Mouse (Mus musculus) heart, embryonic 12.5 days (tissue): Measurements from ENCODE around the gene Palmd. TPM values are rescaled to one million over a fixed set of nuclear protein-coding genes. Genes with fewer than 3 reads are reported as not detected.

Experiments
- ATAC-seq: fragments of 200-750 bp; cut with Nextera tagmentation; 2 replicates; pipeline ENCODE4 v1.8.0; 2017; ENCODE audit warnings: moderate TSS enrichment, moderate library complexity; ENCODE audit not compliant: insufficient number of reproducible peaks, low FRiP score
- H3K27ac ChIP-seq: fragments of 300-500 bp; sonication (generic); 2 replicates; pipeline ENCODE4 v1.5.1; 2016; ENCODE audit warnings: mild to moderate bottlenecking, moderate library complexity; ENCODE audit not compliant: poor library complexity, severe bottlenecking
- H3K27me3 ChIP-seq: fragments of 300-500 bp; sonication (generic); replicated peaks from 2 replicates; pipeline ENCODE4 v1.6.1; 2016; ENCODE audit warnings: mild to moderate bottlenecking, moderate library complexity
- H3K36me3 ChIP-seq: fragments of 300-500 bp; sonication (generic); 2 replicates; pipeline ENCODE4 v1.6.1; 2016; ENCODE audit warnings: mild to moderate bottlenecking, moderate library complexity
- H3K4me1 ChIP-seq: fragments of 300-500 bp; sonication (generic); replicated peaks from 2 replicates; pipeline ENCODE4 v1.6.1; 2016; ENCODE audit warnings: mild to moderate bottlenecking
- H3K4me2 ChIP-seq: fragments of 300-500 bp; sonication (generic); 2 replicates; pipeline ENCODE4 v1.6.1; 2016; ENCODE audit warnings: mild to moderate bottlenecking, moderate library complexity
- H3K4me3 ChIP-seq: fragments of 300-500 bp; sonication (generic); 2 replicates; pipeline ENCODE4 v1.5.1; 2016; ENCODE audit warnings: mild to moderate bottlenecking
- H3K9ac ChIP-seq: fragments of 300-500 bp; sonication (generic); 2 replicates; pipeline ENCODE4 v1.6.1; 2016; ENCODE audit warnings: mild to moderate bottlenecking, moderate library complexity
- H3K9me3 ChIP-seq: fragments of 300-500 bp; sonication (generic); replicated peaks from 2 replicates; pipeline ENCODE4 v1.6.1; 2016; ENCODE audit warnings: mild to moderate bottlenecking, moderate library complexity
- WGBS: fragments of 180-500 bp; shearing (Covaris S2); methylation state at CpG from one replicate; pipeline ENCODE4 v1.1.7; 2016; 5-methylcytosine and 5-hydroxymethylcytosine counted together
- polyA plus RNA-seq: library from polyadenylated mRNA; unstranded; fragments of >200 nt; fragmentation: Nextera tagmentation; extraction: Ambion mirVana; gene quantifications from 2 replicates; pipeline ENCODE4 v1.2.1, GENCODE M21; 2016

The Palmd gene
- polyA plus RNA-seq, 1 experiment from 2014 or later, result 13.9 TPM

DNA sequence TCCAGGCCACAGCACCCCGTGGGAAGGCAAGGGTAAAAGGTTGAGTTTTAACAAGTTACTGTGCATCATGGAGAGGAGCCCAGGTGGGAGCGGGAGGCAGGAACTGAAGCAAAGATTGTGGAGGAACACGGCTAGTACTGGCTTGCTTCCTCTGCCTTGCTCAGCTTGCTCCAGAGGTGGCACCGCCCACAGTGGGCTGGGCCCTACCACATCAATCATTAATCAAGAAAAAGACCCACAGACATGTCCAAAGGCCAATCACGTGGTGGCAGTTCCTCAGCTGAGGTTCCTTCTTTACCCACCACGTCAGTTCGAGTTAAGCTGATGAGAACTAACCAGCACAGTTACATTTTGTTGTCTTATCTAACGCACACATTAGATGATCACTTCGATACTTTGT, 75.9 kb downstream of the Palmd start:
- no peak overlapping the region for H3K27ac ChIP-seq
- H3K9ac ChIP-seq, result no peak overlapping the region
- no peak overlapping the region for H3K4me2 ChIP-seq
- no peak overlapping the region for H3K4me3 ChIP-seq
- peaks cover 35% of the 10 kb centered on the region for H3K36me3 ChIP-seq
- H3K4me1 ChIP-seq, result no peaks in the 10 kb centered on the region
- WGBS, result 80% methylated on average over 9 of the region's 9 CpGs
- H3K9me3 ChIP-seq, result no peaks in the 10 kb centered on the region
- no peak for ATAC-seq
- H3K27me3 ChIP-seq, result no peaks in the 10 kb centered on the region

DNA sequence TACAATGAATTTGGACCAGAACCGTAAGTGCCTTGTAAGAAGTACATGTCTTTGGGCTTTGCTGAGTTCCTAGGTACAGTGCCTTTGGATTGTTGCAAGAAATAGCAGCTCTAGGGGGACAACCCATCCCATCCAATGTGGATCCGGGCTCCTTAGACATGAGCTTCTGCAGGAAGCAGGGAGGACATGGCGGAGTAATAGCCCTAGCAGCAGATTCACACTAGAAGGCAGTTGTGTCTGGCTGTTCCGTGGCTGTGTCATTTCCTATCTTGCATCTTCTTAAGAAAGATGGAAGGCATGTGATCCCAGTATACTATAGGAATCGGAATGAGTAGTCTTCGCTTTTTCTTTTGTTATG, 76.6 kb downstream of the Palmd start:
- H3K4me3 ChIP-seq, result no peak overlapping the region
- no peaks in the 10 kb centered on the region for H3K9me3 ChIP-seq
- no peaks in the 10 kb centered on the region for H3K4me1 ChIP-seq
- WGBS, result 92% methylated on average over 6 of the region's 6 CpGs
- no peak overlapping the region for H3K27ac ChIP-seq
- H3K9ac ChIP-seq, result no peak overlapping the region
- ATAC-seq, result no peak
- no peak overlapping the region for H3K4me2 ChIP-seq
- H3K36me3 ChIP-seq, result peaks cover 31% of the 10 kb centered on the region
- no peaks in the 10 kb centered on the region for H3K27me3 ChIP-seq

DNA sequence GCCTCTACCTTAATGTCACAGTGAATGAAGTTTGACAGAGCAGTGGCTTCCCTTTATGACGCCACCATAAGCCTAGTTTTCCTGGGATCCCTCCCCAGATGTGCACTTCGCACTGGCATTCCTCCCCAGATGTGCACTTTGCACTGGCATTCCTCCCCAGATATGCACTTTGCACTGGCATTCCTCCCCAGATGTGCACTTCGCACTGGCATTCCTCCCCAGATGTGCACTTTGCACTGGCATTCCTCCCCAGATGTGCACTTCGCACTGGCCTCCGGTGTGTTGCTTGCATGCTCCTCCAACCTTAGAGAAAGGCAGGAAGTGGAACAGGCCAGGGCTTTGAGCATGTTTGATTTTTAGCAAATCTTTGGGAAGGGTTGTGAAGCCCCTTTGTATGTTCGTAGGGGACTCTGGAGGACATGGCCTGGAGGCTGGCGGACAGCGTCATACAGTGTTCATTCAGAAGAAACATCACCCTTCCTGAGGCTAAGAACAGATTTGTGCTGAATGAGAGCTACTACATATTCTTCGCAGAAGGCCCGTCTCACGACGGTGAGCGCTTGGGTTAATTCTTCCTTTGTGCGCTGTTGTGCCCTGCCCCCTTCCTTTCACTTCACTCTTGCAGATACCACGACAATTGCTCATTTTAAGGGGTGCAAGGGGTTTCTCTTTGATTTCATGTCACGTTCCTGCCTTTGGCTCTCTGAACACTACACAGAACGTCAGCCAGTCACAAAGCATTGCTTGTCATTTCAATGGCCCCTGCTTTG, 77.2 kb downstream of the Palmd start:
- Histone ChIP-seq H3K9ac (no peak overlapping the region), H3K4me2 (no peak overlapping the region), H3K4me1 (no peaks in the 10 kb centered on the region), H3K4me3 (no peak overlapping the region), H3K27me3 (no peaks in the 10 kb centered on the region), H3K36me3 (peaks cover 25% of the 10 kb centered on the region), H3K9me3 (no peaks in the 10 kb centered on the region), H3K27ac (no peak overlapping the region)
- ATAC-seq, result no peak
- WGBS, result 88% methylated on average over 17 of the region's 17 CpGs

DNA sequence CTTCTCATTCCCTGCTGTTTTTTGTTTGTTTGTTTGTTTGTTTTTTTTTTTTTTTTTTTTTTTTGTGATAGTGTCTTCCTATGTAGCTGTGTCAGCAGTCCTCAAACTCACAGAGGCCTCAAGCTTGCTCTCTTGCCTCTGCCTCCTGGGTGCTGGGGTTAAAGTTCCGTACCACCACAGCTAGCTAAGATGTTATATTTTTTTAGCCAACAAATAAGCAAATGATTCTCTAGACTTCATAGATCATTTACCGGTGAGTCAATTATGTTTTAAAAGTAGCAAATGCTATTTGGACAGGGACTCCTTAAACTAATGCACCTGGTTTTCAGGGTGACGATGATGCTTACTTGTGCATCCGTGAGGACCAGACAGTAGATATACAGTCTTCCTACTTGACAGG, 78.2 kb downstream of the Palmd start:
- no peaks in the 10 kb centered on the region for H3K27me3 ChIP-seq
- no peak overlapping the region for H3K4me2 ChIP-seq
- WGBS, result 94% methylated on average over 4 of the region's 4 CpGs
- H3K9me3 ChIP-seq, result no peaks in the 10 kb centered on the region
- no peak for ATAC-seq
- H3K36me3 ChIP-seq, result peaks cover 33% of the 10 kb centered on the region
- H3K9ac ChIP-seq, result no peak overlapping the region
- no peak overlapping the region for H3K4me3 ChIP-seq
- H3K4me1 ChIP-seq, result no peaks in the 10 kb centered on the region
- H3K27ac ChIP-seq, result no peak overlapping the region

DNA sequence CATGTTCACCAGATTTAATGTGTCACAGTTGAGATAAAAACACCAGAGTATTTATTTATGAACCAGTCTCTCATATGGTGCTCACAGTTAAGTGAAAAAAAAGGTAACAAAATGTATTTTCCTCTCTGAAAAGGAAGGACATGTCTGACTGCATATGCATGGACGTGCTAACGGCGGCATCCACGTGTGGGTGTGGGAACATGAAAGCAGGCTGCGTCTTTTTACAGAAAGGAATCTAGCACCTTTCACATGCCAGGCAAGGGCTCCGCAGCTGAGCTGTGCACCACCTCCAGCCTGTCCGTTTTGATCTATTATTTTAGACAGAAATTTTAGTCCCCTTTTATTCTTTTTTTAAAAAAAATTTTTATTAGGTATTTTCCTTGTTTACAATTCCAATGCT, 79.4 kb downstream of the Palmd start:
- Histone ChIP-seq H3K36me3 (peaks cover 42% of the 10 kb centered on the region), H3K4me3 (no peak overlapping the region), H3K4me2 (no peak overlapping the region), H3K27ac (no peak overlapping the region), H3K4me1 (no peaks in the 10 kb centered on the region), H3K27me3 (no peaks in the 10 kb centered on the region), H3K9me3 (no peaks in the 10 kb centered on the region), H3K9ac (no peak overlapping the region)
- WGBS, result 78% methylated on average over 7 of the region's 7 CpGs
- ATAC-seq, result no peak

DNA sequence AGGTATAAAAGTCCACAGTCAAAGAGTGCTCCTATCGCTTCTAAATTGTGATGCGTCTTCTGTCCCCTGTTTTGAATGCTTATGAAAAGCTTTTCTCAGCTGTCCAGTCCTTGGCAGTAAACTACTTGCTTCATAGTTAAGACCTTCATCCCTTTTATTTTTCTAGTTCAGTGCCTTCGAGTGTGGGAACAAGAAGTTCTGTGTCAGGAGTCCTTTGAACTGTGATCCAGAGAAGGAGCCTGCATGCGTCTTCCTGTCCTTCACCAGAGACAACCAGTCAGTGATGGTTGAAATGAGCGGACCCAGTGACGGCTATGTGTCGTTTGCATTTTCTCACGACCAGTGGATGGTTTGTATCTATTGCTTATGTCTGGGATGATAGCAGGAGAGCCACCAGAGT, 83.8 kb downstream of the Palmd start:
- peaks cover 61% of the 10 kb centered on the region for H3K36me3 ChIP-seq
- H3K27me3 ChIP-seq, result no peaks in the 10 kb centered on the region
- no peak overlapping the region for H3K4me3 ChIP-seq
- no peak for ATAC-seq
- no peak overlapping the region for H3K9ac ChIP-seq
- 87% methylated on average over 8 of the region's 8 CpGs for WGBS
- H3K4me2 ChIP-seq, result no peak overlapping the region
- H3K27ac ChIP-seq, result no peak overlapping the region
- H3K9me3 ChIP-seq, result no peaks in the 10 kb centered on the region
- H3K4me1 ChIP-seq, result no peaks in the 10 kb centered on the region; the same call in 1 of the 2 replicates

GRCm38 (mm10) chr3:116882221-116882960, 86.4 kb downstream of the Palmd start:
- Histone ChIP-seq H3K36me3 (peaks cover 58% of the 10 kb centered on the region), H3K9ac (no peak overlapping the region), H3K27me3 (no peaks in the 10 kb centered on the region), H3K27ac (no peak overlapping the region), H3K4me1 (no peaks in the 10 kb centered on the region; the same call in 1 of the 2 replicates), H3K9me3 (no peaks in the 10 kb centered on the region), H3K4me2 (no peak overlapping the region), H3K4me3 (no peak overlapping the region)
- 69% methylated on average over 14 of the region's 14 CpGs for whole genome bisulfite sequencing
- ATAC-seq, result no peak

DNA sequence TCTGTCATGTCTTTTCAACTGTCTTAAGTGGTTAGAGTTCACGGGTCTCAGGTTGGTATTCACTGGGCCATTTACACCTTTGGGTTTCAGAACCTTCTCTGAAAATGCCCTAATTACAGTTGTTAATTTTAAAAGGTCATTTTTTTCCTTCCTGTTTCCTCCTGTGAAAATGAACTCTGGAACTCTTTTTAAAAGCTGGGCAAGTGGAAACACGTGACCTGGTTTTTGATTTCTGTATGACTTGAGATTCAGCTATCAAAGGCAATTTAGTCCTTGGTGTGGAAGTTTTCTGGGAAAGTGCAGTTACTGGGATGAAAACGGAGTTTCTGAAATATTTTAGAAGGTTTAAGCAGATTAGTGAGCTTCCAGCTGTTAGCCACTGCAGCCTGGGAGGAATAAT, 98.4 kb downstream of the Palmd start:
- Histone ChIP-seq H3K27me3 (no peaks in the 10 kb centered on the region), H3K4me1 (no peaks in the 10 kb centered on the region; the same call in 1 of the 2 replicates), H3K9me3 (no peaks in the 10 kb centered on the region), H3K9ac (no peak overlapping the region), H3K27ac (no peak overlapping the region), H3K4me3 (no peak overlapping the region), H3K4me2 (no peak overlapping the region), H3K36me3 (peaks cover 12% of the 10 kb centered on the region; the same call in 1 of the 2 replicates)
- ATAC-seq, result no peak
- WGBS, result 71% methylated on average over 3 of the region's 3 CpGs

Other genes starting within 250 kb of the Palmd start
- 50.3 and 52.7 TPM in 2 replicates for gene Agl, start 160.8 kb downstream of the Palmd start, polyA plus RNA-seq
- gene Frrs1, start 109.5 kb downstream of the Palmd start, polyA plus RNA-seq, result 22.5 and 24.0 TPM in 2 replicates
- gene 4930455H04Rik, start 720 bp downstream of the Palmd start, polyA plus RNA-seq, result not detected in 2 replicates